Mouse (Mus musculus): Measurements from ENCODE around the gene Ptprm. TPM values are rescaled to one million over a fixed set of nuclear protein-coding genes. Genes with fewer than 3 reads are reported as not detected.

Gene Ptprm
- polyA plus RNA-seq, 1 experiment from 2014 or later = 12.6 TPM

Small RNAs within 50 kb of the gene (microRNA-seq; reads per million reads assigned to microRNA genes)
- gene Mir5709 = 1.3 reads per million
